Mouse (Mus musculus) layer of hippocampus, adult 8-10 months (tissue): Measurements from ENCODE around the gene Pacrg. TPM values are rescaled to one million over a fixed set of nuclear protein-coding genes. Genes with fewer than 3 reads are reported as not detected.

ENCODE experiments used
- DNase-seq, 2 experiments: peaks; one replicate each; pipeline ENCODE4 v3.0.0; 2022; ENCODE audit warnings: low spot score in 2 of 2
- total RNA-seq, 4 experiments: library from RNA; stranded (reverse); gene quantifications; 2 replicates each; pipeline ENCODE4 v1.2.4; 2022

Gene Pacrg
- total RNA-seq, 4 experiments from 2014 or later = 20.0 to 28.8 (median 23.4) TPM

GRCm38 (mm10) chr17:10626299-10627095 lies 213.6 kb downstream of the Pacrg start:
- no peak for DNase-seq

- no peak for DNase-seq
These were observed 215.2 kb downstream of the Pacrg start for GRCm38 (mm10) chr17:10624699-10625424.

- no peak for DNase-seq
These were observed 219.5 kb downstream of the Pacrg start for GRCm38 (mm10) chr17:10620621-10621020.

GRCm38 (mm10) chr17:10619881-10620280 lies 220.2 kb downstream of the Pacrg start:
- DNase-seq = peak in 1 of 2 experiments; percentile 26

DNA sequence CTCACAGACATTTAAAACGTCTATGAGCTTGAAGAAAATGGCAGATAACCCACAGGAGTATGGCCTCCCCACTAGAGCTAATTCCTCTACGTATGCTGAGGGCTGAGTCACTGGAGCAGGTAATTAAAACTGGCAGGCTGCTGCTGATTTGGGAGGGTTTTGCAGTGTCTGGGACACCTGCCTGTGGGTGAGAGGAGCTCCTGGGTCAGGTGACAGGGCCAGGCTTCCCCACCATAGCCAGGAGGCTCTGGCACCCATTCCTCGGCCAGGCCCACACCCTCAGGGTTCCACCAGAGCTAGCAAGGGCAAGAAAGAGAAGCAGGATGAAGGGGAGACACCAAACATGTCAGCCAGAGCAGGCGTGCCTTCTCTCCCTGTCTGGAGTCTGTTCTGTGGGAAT lies 222.5 kb downstream of the Pacrg start:
- no peak for DNase-seq

DNA sequence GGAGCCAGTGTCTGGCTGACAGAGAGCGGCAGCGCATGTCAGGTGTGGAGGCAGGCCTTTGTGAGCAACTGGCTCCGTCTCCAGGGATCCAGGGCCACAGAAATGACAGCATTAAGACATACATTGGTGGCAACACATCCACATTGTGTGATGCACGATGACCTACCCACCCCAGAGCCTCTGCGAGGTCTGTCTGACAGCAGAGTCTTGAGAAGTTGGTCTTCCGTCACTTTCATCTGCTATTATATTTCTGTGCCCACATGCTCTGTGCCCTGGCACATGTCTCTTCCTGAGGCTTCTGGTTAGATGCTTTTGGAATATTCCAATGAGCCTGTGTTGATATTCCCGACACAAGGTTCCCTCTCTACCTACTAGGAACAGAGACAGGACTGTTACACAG lies 224.5 kb downstream of the Pacrg start:
- DNase-seq = no peak

DNA sequence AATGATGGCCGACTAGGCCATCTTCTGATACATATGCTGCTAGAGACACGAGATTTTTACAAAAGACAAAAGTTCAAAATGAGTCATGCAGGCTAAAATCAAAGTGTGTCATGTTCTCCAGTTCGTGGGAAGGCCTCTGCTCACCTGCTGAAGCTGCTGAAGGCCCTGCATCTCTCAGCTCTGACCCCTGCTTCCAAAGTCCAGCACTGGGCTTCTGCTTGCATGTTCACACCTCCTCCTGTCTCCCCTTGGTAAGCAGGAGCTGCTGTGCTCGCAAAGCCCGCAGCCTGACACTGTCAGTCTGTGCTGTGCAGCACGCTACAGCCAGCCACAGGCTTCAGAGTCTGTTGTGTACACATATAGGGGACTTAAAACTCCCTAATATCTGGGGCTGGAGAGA lies 225.4 kb downstream of the Pacrg start:
- DNase-seq = no peak

DNA sequence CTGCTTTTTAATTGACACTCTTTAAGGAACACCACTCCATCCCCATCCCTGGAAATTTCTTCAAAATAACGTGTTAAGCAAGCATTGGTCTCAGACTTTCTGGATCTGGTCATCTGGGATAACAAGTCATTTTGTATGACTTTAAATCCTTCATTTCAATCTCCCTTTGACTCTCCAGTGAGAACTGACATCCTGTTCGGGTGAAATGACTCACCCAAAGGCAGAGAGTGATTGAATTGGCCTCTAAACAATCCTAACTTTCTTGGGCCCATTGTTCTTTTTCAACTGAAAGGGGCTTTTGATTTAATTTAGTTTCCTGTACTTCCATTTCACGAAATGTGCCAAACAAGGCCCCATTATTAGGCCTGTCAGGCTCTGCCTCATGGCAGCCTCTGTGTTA lies 228.5 kb downstream of the Pacrg start:
- no peak for DNase-seq

DNA sequence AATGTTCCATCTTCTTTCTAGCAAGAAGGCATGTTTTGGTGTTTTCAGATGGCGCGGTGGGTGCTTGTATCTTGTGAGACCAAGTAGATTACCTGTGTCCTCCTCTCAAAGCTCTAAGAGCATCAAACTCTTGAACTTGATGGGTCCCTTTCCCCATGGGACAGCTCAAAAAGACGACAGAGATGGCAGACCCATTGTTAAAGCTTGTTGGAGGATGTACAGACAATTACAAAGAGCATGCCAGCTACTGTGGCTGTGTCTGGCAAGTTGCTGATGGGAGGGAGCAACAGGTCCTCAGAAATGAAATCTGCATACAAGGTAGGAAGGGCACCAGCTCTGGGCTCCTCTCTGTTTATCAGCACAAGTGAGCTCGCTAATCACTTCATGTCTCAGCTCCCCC lies 232.0 kb downstream of the Pacrg start:
- no peak for DNase-seq

DNA sequence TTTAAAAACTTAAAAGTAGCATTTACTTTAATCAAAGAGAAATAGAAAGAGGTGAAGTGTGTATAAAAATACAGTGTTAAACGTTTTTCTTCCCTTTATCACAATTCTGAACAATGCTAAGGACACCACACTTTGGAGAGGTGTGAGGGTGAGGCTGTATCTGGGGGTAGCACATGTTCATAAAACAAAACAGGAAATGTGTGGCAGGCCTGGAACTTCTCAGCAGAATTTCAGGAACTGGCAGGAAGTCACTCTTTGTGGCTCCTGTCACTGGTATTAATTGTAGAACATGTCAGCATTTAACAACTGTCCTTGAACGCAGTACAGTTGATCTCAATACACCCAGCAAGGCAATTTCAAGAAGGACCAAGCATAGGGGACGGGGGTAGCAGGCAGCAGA lies 234.0 kb downstream of the Pacrg start:
- DNase-seq = no peak

GRCm38 (mm10) chr17:10597741-10598140 lies 242.4 kb downstream of the Pacrg start:
- DNase-seq = no peak

DNA sequence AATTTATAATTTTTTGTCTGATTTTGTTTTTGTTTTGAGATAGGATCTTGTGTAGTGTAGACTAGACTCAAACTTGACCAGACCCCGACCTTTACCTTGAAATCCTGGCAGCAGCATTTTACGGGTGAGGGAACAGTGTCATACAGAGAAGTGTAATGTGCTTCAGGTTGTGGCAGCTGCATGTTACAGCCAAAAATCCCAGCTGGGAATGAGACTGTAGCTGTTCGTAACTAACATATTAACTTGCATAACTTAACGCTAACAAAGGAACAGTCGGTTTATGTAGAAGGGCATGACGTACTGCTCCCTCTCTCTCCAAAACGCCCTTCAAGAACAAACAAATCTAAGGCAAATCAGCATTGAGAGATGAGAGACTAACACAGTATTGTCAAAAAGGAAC lies 250.5 kb downstream of the Pacrg start:
- DNase-seq = no peak

- no peak for DNase-seq
These were observed 251.2 kb downstream of the Pacrg start for GRCm38 (mm10) chr17:10588922-10589400.

GRCm38 (mm10) chr17:10583301-10583700 lies 256.8 kb downstream of the Pacrg start:
- DNase-seq = no peak

DNA sequence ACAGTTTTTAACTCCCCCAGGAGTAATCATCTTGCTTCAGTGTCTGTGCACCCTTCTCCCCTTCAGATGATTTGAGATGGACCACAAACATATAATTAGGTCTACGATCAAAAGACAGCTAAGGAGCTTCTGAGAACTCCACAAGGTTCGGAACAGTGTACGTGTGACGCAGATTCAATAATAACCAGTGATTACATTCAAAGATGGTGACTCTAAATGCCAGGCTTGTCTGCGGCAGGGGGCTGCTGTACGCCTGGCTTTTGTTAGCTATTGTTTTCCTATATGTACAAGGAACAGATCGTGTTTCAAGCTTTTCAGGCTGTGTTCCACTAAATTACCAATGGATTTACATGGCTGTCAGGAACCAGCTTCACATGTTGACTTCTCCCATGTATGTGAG lies 264.8 kb downstream of the Pacrg start:
- DNase-seq = no peak

- no peak for DNase-seq
These were observed 267.7 kb downstream of the Pacrg start for GRCm38 (mm10) chr17:10572436-10572835.

GRCm38 (mm10) chr17:10569270-10569669 lies 270.8 kb downstream of the Pacrg start:
- DNase-seq = no peak

DNA sequence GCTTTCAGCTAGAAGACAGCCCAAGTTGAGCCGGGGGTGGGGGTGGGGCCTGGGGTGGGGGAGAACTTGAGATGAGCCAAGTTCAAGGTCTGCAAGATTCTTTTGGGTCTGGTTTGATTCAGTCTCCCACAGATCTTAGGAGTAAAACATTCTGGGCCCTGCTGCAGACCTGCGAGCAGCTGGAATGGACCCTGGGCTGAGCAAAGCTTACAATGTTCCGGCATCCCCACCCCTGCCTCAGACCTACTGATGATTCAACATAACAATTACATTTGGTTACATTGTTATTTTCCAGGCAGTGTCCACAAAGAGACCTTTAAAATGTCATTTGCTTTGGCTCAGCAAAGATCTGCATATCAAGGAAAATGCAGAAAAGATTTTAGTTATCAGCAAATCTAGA lies 272.7 kb downstream of the Pacrg start:
- no peak for DNase-seq

GRCm38 (mm10) chr17:10564191-10564590 lies 275.9 kb downstream of the Pacrg start:
- no peak for DNase-seq

DNA sequence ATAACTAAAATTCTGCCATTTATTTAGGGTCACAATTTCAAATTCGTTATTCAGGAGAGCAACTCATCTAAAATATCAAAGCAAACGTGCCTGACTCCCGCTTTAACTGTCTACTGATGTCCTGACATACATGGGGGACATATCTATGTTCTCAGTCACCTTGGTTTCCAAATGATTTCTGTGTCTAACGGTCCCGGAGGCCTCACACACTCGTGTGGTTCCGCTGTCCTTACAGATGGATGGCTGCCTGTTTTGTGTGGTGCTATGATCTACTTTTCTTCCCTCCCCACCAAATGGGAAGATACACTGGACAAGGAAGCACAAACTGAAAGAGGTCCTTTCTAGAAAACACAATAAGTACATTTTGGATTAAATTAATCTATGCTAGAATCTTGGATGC lies 277.2 kb downstream of the Pacrg start:
- DNase-seq = no peak

DNA sequence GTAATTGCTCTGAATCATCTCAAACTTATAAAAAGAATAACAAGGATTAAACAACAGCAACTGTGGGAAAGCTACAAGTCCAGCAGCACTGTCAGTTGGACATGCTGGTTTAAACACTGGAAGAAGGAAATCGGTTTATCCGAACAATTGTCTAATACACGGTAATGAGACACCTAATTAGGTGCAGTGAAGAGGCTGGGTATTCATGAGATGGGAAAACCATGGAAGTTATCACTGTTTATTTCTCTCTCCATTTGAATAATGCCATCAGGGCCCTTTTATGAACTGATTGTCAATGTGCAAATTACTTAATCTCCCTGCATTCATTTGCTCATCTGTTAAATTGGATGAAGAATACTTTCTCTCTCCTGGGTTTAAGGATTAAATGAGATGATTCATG lies 280.1 kb downstream of the Pacrg start:
- no peak for DNase-seq

DNA sequence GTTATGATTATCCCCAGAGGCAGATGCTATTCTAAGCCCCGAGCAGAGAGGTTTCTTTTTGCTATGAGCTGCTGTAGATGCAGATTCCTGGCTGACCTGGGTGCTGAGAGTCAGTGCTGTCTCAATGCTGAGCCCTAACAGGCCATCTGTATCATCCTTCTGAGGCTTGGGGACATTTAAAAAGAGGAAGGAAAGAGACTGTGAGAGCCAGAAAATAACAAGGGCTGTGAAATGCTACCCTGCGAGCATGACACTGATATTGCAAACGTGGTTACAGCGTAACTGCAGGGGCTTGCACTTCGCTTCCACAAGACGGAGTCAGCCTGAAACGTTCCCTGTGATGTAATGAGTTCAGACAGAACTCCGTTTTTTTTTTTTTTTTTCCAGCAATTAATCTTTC lies 281.4 kb downstream of the Pacrg start:
- no peak for DNase-seq
